Mouse (Mus musculus) embryo, embryonic 10 days (tissue): ENCODE results near the gene Wasf3.
A peak's percentile ranks its signal among the peaks of the same experiment; 100 is the strongest.

ENCODE experiments used
- DNase-seq: peaks from one replicate; pipeline ENCODE4 v3.0.0-alpha.2; 2015; ENCODE audit warnings: low spot score

Gene Wasf3

GRCm38 (mm10) chr5:146384935-146385591 lies at the start of gene Wasf3:
Gene Wasf3, plus strand, starts transcription at chr5:146384985.
- DNase-seq: peak; percentile 93

- no peak for DNase-seq
These were observed 46.7 kb upstream of the Wasf3 start for GRCm38 (mm10) chr5:146338064-146338463.

GRCm38 (mm10) chr5:146340037-146340436 lies 44.7 kb upstream of the Wasf3 start:
- DNase-seq: no peak

- DNase-seq: no peak
These were observed 39.7 kb upstream of the Wasf3 start for GRCm38 (mm10) chr5:146344911-146345686.

- DNase-seq: no peak
These were observed 37.7 kb upstream of the Wasf3 start for GRCm38 (mm10) chr5:146347081-146347480.

GRCm38 (mm10) chr5:146349183-146349582 lies 35.6 kb upstream of the Wasf3 start:
- no peak for DNase-seq

GRCm38 (mm10) chr5:146350784-146351183 lies 34.0 kb upstream of the Wasf3 start:
- no peak for DNase-seq

GRCm38 (mm10) chr5:146352006-146352405 lies 32.8 kb upstream of the Wasf3 start:
- no peak for DNase-seq

- DNase-seq: peak; percentile 61
These were observed 24.4 kb upstream of the Wasf3 start for GRCm38 (mm10) chr5:146360386-146360785.

GRCm38 (mm10) chr5:146362711-146363110 lies 22.1 kb upstream of the Wasf3 start:
- no peak for DNase-seq

GRCm38 (mm10) chr5:146368356-146368755 lies 16.4 kb upstream of the Wasf3 start:
- no peak for DNase-seq

GRCm38 (mm10) chr5:146368971-146369370 lies 15.8 kb upstream of the Wasf3 start:
- DNase-seq: no peak

GRCm38 (mm10) chr5:146370794-146371193 lies 14.0 kb upstream of the Wasf3 start:
- no peak for DNase-seq

- DNase-seq: no peak
These were observed 11.5 kb upstream of the Wasf3 start for GRCm38 (mm10) chr5:146373238-146373637.

- no peak for DNase-seq
These were observed 8.2 kb upstream of the Wasf3 start for GRCm38 (mm10) chr5:146376601-146377000.

GRCm38 (mm10) chr5:146380041-146380440 lies 4.7 kb upstream of the Wasf3 start:
- no peak for DNase-seq

- DNase-seq: no peak
These were observed 2.5 kb upstream of the Wasf3 start for GRCm38 (mm10) chr5:146382268-146382667.

- DNase-seq: no peak
These were observed 1.4 kb upstream of the Wasf3 start for GRCm38 (mm10) chr5:146383401-146383800.

GRCm38 (mm10) chr5:146385989-146386388 lies 1.2 kb downstream of the Wasf3 start:
- DNase-seq: peak; percentile 80

GRCm38 (mm10) chr5:146386906-146387305 lies 2.1 kb downstream of the Wasf3 start:
- DNase-seq: no peak

GRCm38 (mm10) chr5:146394563-146394962 lies 9.8 kb downstream of the Wasf3 start:
- no peak for DNase-seq

- no peak for DNase-seq
These were observed 12.5 kb downstream of the Wasf3 start for GRCm38 (mm10) chr5:146397253-146397652.

GRCm38 (mm10) chr5:146398386-146399115 lies 13.8 kb downstream of the Wasf3 start:
- DNase-seq: no peak
